1 mouse cellular context compared by ENCODE assay signal in the genomic region with DNA sequence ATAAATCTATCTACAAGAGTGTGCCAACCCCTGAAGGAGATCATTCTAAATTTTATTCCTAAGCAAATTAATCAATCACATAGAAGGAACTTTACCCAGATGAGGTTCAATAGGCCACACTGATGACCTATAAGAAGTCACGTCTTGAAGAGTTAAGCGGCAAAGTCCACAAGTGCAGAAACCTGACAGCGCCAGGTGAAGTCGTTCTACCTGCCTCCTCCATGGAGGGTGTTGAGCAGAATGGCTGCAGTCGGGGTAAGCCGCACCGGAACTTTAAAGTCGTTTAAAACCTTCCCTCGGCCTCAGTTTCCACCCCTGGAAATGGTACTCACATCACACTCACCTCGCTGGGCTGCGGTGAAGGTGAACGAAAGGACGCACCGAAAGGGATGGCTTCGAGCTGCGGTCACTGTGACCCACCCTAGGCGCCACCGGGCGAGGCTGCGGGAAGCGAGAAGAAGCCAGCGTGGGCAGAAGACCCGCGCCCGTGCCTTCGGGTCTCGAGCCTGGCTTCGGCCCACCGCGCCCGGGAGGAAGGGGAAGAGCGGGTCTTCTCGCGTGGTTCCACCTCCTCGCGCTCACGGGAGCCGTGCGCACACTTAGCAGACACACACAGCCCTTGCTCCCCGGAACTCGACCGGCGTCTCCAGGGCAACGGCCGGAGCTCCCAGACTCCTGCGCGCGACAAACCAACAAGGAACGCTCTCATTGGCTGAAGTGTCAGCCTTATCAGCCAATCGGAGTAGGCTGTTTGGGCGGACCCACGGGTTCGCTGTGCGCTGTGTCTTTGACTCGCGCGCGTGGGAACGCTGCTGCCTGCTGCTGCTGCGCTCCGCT.
TF ChIP-seq lines count a peak whose summit lies in the region.

Gene Cabin1 (minus strand): TSS at position 660 of the 837 bp plus-strand sequence.

TF ChIP-seq in myocyte, 11 proteins besides CTCF, POLR2A, EP300 and RAD21 (continued from another document):
- peak in 1 of 3 experiments; percentile 31 for TF ChIP-seq MYOD1 (IDR thresholded peaks at IDR 0.05; ENCODE audit: control insufficient read depth in 1 of 3, insufficient read length in 2 of 3, low read depth in 2 of 3)
- TF ChIP-seq E2F4 (IDR thresholded peaks at IDR 0.05; ENCODE audit: insufficient read depth): no peak
- TF ChIP-seq MYOG (IDR thresholded peaks at IDR 0.05; ENCODE audit: control insufficient read depth in 1 of 3, insufficient read depth in 1 of 3, insufficient read length in 2 of 3, low read depth in 2 of 3): peak in 2 of 3 experiments; percentile 3 to 26
- no peak for TF ChIP-seq TCF12 (IDR thresholded peaks at IDR 0.05; ENCODE audit: insufficient read depth, poor library complexity, severe bottlenecking)
